Mouse (Mus musculus): ENCODE results near the gene Bpnt1. TPM values are rescaled to one million over a fixed set of nuclear protein-coding genes. Genes with fewer than 3 reads are reported as not detected.

The Bpnt1 gene
- polyA plus RNA-seq (2014; fragmentation: Nextera tagmentation; extraction: Ambion mirVana) = 38.1 and 46.1 TPM in 2 replicates

DNA sequence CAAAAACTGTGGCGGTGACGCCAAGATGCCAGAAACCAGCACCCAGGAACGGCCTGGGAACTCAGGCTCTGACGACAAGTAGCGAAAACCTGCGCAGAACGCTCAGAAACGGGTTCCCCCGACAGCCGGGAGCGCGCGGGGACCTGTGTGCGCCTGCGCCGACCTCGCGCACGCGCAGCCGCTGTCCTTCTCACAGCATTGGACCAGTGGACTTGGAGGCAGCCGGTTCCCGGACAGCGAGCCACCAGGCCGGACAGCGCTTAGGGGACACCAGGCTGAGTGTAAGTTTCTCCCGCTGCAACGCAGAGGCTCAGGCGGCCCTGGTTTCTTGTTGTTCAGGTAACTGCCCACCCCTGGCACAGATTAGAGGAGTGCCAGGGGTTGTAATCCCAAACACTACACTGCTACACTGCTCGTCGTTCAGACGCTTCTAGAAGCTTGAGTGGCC lies at the start of gene Bpnt1:
Bpnt1 (plus strand) TSS at position 167 of the 448 bp plus-strand sequence.
- no peaks in the 10 kb centered on the region for H3K9me3 ChIP-seq (ENCODE audit: control insufficient read depth, low read length)
- WGBS = under 1% methylated on average over 32 of the region's 32 CpGs
- no peaks in the 10 kb centered on the region for H3K27me3 ChIP-seq (ENCODE audit: control insufficient read depth, insufficient read depth, low read length)
- H3K36me3 ChIP-seq (replicated peaks; ENCODE audit: control insufficient read depth, insufficient read depth) = no peaks in the 10 kb centered on the region; the same call in none of the 2 replicates
- H3K9ac ChIP-seq = peak within 1 kb of the TSS; percentile 77
- H3K4me3 ChIP-seq (replicated peaks; ENCODE audit: low read length) = peak within 1 kb of the TSS; percentile 51
- ATAC-seq (ENCODE audit: low FRiP score) (peak; percentile 86), DNase-seq (ENCODE audit: low spot score) (peak; percentile 92)
- peak within 1 kb of the TSS; percentile 94 for H3K27ac ChIP-seq
- peaks cover 20% of the 10 kb centered on the region for H3K4me1 ChIP-seq (replicated peaks; ENCODE audit: control insufficient read depth, insufficient read depth, low read length)
- H3K4me2 ChIP-seq (replicated peaks) = peak within 1 kb of the TSS; percentile 60

DNA sequence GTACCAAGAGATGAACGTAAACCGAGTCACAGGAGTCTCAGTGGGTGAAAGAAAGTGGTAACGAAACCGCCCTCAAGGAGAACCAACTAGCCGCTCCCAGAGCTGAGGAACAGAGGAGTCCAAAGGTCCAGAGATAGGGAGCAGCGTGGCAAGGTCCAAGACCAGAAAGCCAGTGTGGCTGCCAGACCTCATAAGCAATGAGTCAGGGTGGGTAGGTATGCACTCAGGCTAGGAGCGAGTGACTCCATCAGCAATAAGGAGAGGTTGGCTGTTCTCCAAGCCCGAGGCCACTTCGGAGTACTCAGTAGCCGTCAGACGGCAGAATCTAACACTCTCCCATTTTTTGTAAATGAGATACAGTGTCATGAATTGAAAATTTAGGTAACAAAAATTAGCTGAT lies 49.1 kb upstream of the Bpnt1 start:
- DNase-seq (ENCODE audit: low spot score) (no peak), ATAC-seq (ENCODE audit: low FRiP score) (no peak)
- H3K4me3 ChIP-seq (replicated peaks; ENCODE audit: low read length) = no peak overlapping the region
- H3K4me2 ChIP-seq (replicated peaks) = no peak overlapping the region
- no peaks in the 10 kb centered on the region for H3K27me3 ChIP-seq (ENCODE audit: control insufficient read depth, insufficient read depth, low read length)
- no peaks in the 10 kb centered on the region for H3K9me3 ChIP-seq (ENCODE audit: control insufficient read depth, low read length)
- peaks cover 97% of the 10 kb centered on the region for H3K36me3 ChIP-seq (replicated peaks; ENCODE audit: control insufficient read depth, insufficient read depth)
- H3K27ac ChIP-seq = no peak overlapping the region
- no peak overlapping the region for H3K9ac ChIP-seq
- 94% methylated on average over 11 of the region's 11 CpGs for WGBS
- H3K4me1 ChIP-seq (replicated peaks; ENCODE audit: control insufficient read depth, insufficient read depth, low read length) = no peaks in the 10 kb centered on the region

DNA sequence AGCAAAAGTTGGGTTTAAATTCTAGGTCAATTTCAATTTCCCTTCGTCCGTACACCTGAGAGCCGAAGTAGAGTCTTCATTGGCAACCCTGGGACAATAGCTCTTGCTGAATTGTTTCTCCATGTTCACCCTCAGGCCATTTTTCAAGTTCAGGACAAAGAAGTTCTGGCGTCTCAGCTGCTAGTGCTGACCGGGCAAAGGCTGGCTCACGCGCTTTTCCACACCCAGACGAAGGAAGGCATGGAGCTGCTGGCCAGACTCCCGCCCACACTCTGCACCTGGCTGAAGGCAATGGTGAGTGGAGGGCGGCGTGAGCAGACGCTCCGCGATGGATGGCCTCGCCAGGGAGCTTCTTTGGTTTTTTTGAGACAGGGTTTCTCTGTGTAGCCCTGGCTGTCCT lies 48.7 kb upstream of the Bpnt1 start:
- no peak overlapping the region for H3K9ac ChIP-seq
- WGBS = 86% methylated on average over 15 of the region's 15 CpGs
- no peaks in the 10 kb centered on the region for H3K4me1 ChIP-seq (replicated peaks; ENCODE audit: control insufficient read depth, insufficient read depth, low read length)

DNA sequence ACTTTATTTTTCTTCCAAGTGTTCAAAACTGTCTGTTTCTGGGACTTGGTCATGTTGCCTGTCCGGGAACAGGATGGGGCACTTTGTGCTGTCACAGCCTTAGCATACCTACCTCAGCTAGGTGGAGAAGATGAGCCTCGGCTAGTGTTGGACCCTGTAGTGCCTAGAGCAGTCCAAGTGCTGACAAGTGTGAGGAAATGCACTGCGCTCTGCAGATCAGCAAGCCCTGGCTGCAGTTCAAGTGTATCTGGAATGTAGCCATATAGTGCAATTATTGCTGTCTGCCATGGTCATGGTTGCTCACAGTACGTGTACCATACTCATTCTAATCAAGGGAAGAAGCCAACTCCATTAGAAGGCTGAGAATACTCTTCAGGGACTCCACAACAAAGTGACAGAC lies 47.2 kb upstream of the Bpnt1 start:
- DNase-seq (ENCODE audit: low spot score) (peak; percentile 81), ATAC-seq (ENCODE audit: low FRiP score) (peak; percentile 69; the same call in 1 of the 2 replicates)
- Histone ChIP-seq H3K9ac (no peak overlapping the region), H3K36me3 (replicated peaks; ENCODE audit: control insufficient read depth, insufficient read depth) (peaks cover 86% of the 10 kb centered on the region), H3K4me3 (replicated peaks; ENCODE audit: low read length) (no peak overlapping the region), H3K27me3 (ENCODE audit: control insufficient read depth, insufficient read depth, low read length) (no peaks in the 10 kb centered on the region), H3K4me1 (replicated peaks; ENCODE audit: control insufficient read depth, insufficient read depth, low read length) (no peaks in the 10 kb centered on the region), H3K4me2 (replicated peaks) (no peak overlapping the region), H3K27ac (no peak overlapping the region), H3K9me3 (ENCODE audit: control insufficient read depth, low read length) (no peaks in the 10 kb centered on the region)
- WGBS = 70% methylated on average over 4 of the region's 4 CpGs

More for the DNA sequence above, 48.7 kb upstream of the Bpnt1 start:
- DNase-seq (ENCODE audit: low spot score) (no peak), ATAC-seq (ENCODE audit: low FRiP score) (no peak)
- H3K4me2 ChIP-seq (replicated peaks) = no peak overlapping the region
- no peaks in the 10 kb centered on the region for H3K27me3 ChIP-seq (ENCODE audit: control insufficient read depth, insufficient read depth, low read length)
- H3K36me3 ChIP-seq (replicated peaks; ENCODE audit: control insufficient read depth, insufficient read depth) = peaks cover 95% of the 10 kb centered on the region
- no peak overlapping the region for H3K27ac ChIP-seq
- no peaks in the 10 kb centered on the region for H3K9me3 ChIP-seq (ENCODE audit: control insufficient read depth, low read length)
- no peak overlapping the region for H3K4me3 ChIP-seq (replicated peaks; ENCODE audit: low read length)

DNA sequence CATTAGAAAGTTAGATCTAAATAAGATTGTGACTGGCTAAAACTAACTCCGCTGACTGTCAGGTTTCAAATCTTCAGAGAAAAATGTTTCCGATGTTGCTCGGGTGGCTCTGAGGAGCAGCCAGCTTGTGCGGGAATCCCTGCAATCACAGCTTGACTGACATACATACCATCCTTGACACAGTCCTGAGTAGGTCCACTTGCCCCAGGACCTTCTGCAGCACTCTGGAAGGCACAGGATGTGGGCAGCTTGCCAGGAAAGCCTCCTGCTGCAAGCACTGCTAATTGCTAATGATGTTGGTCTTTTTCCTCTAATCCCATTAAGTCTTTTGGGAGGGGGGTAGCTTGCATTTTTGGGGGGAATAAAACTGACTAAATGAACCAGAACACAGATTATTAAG lies 46.8 kb upstream of the Bpnt1 start:
- no peaks in the 10 kb centered on the region for H3K9me3 ChIP-seq (ENCODE audit: control insufficient read depth, low read length)
- no peaks in the 10 kb centered on the region for H3K27me3 ChIP-seq (ENCODE audit: control insufficient read depth, insufficient read depth, low read length)
- no peaks in the 10 kb centered on the region for H3K4me1 ChIP-seq (replicated peaks; ENCODE audit: control insufficient read depth, insufficient read depth, low read length)
- H3K9ac ChIP-seq = no peak overlapping the region
- peak; percentile 61 for DNase-seq (ENCODE audit: low spot score)
- H3K36me3 ChIP-seq (replicated peaks; ENCODE audit: control insufficient read depth, insufficient read depth) = peaks cover 86% of the 10 kb centered on the region
- 88% methylated on average over 4 of the region's 4 CpGs for WGBS
- no peak overlapping the region for H3K4me2 ChIP-seq (replicated peaks)
- H3K27ac ChIP-seq = no peak overlapping the region
- peak; percentile 48; the same call in 1 of the 2 replicates for ATAC-seq (ENCODE audit: low FRiP score)
- H3K4me3 ChIP-seq (replicated peaks; ENCODE audit: low read length) = no peak overlapping the region

DNA sequence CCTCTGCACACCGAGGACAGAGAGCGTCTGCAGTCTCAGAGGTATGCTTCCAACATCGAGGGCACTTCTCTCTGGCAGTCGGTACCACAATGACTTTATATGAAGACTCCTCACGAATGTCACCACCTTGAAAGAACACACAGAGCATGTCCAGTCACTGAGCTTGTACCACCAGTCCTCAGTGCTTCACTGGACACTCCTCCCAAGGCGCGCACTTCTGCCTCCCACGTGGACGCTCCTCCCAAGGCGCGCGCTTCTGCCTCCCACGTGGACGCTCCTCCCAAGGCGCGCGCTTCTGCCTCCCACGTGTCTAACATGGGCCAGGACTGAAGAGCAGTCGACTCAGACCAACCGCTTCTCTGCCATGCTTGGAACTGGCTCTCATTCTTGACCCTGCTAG lies 44.9 kb upstream of the Bpnt1 start:
- Histone ChIP-seq H3K36me3 (replicated peaks; ENCODE audit: control insufficient read depth, insufficient read depth) (peaks cover 85% of the 10 kb centered on the region), H3K4me2 (replicated peaks) (no peak overlapping the region), H3K27me3 (ENCODE audit: control insufficient read depth, insufficient read depth, low read length) (no peaks in the 10 kb centered on the region), H3K4me3 (replicated peaks; ENCODE audit: low read length) (no peak overlapping the region), H3K9me3 (ENCODE audit: control insufficient read depth, low read length) (no peaks in the 10 kb centered on the region), H3K4me1 (replicated peaks; ENCODE audit: control insufficient read depth, insufficient read depth, low read length) (no peaks in the 10 kb centered on the region), H3K9ac (no peak overlapping the region), H3K27ac (no peak overlapping the region)
- no peak for ATAC-seq (ENCODE audit: low FRiP score)
- no peak for DNase-seq (ENCODE audit: low spot score)
- WGBS = 95% methylated on average over 20 of the region's 20 CpGs

DNA sequence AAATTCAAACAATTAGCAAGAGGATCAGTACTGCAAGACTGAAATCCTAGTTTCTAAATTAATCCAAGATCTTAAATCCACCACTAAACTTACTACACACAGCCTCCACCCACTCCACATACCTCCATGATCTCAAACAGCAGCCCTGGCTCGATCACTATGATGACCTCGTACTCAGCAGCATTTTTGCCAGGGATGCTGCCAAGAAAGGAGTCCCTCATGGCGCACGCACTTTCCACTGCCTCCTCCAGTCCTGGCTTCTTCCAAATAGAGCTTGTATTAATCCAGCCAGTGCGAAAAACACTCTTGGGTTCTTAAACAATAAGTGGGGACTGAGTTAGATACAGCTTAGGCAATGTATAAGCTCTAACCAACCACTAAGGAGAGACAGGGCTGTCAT lies 42.7 kb upstream of the Bpnt1 start:
- H3K36me3 ChIP-seq (replicated peaks; ENCODE audit: control insufficient read depth, insufficient read depth) = peaks cover 86% of the 10 kb centered on the region
- H3K4me3 ChIP-seq (replicated peaks; ENCODE audit: low read length) = no peak overlapping the region
- WGBS = 91% methylated on average over 5 of the region's 5 CpGs
- no peak overlapping the region for H3K9ac ChIP-seq
- H3K4me2 ChIP-seq (replicated peaks) = no peak overlapping the region
- H3K9me3 ChIP-seq (ENCODE audit: control insufficient read depth, low read length) = no peaks in the 10 kb centered on the region
- no peak overlapping the region for H3K27ac ChIP-seq
- DNase-seq (ENCODE audit: low spot score) (no peak), ATAC-seq (ENCODE audit: low FRiP score) (no peak)
- H3K4me1 ChIP-seq (replicated peaks; ENCODE audit: control insufficient read depth, insufficient read depth, low read length) = no peaks in the 10 kb centered on the region
- H3K27me3 ChIP-seq (ENCODE audit: control insufficient read depth, insufficient read depth, low read length) = no peaks in the 10 kb centered on the region

DNA sequence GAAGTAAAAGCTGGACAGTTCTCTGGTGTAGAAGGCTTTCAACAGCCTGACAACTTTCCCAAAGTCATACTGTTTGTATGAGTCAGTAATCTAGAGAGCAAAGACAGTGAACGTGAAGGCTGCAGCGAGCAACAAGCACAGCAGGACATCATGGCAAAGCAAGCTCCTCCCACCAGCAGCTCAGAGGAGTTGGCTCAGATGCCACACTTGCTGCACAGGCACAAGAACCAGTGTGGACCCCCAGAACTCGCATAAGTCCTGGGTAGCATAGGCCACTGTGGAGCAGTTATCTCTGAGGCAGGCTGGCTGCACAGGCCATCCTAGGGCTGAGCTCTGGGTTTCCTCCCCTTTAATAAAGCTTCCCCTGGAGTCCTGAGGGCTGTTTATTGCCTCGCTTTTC lies 40.6 kb upstream of the Bpnt1 start:
- H3K9me3 ChIP-seq (ENCODE audit: control insufficient read depth, low read length) = no peaks in the 10 kb centered on the region
- WGBS = 76% methylated on average over 4 of the region's 4 CpGs

DNA sequence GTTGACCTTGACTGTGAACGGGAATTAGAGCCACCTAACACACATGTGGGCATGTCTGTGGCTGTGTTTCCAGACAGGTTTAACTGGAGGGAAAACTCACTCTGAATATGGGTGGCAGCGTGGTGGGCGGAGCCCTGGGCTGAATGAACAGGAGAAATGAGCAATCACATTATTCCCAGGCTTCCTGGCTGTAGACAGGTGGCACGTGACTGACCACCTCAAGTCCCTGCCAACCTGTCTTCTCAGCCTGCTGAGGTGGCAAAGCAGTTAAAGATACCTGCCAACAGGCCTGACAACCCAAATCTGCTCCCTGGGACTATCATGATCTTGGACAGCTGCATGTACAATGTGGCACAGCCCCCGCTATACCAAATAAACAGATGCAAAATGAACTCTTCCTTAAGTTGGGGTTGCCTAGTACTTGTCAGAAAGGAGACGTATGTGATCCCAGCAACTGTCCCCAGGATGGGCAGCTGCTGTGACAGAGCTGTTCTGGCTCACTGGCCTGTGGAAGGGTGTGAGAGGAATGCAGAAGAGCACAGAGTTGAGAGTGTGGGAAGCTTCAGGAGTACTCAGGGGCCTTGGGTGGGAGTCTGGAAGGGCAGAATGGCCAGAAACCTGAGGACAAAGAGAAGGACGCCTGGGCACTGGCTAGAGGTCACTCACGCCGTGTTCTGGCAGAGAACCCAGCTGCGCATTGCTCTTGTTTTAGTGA lies 39.1 kb upstream of the Bpnt1 start:
- 94% methylated on average over 10 of the region's 10 CpGs for WGBS
- no peak overlapping the region for H3K4me3 ChIP-seq (replicated peaks; ENCODE audit: low read length)
- no peak overlapping the region for H3K9ac ChIP-seq
- ATAC-seq (ENCODE audit: low FRiP score) (no peak), DNase-seq (ENCODE audit: low spot score) (no peak)
- no peak overlapping the region for H3K27ac ChIP-seq
- H3K9me3 ChIP-seq (ENCODE audit: control insufficient read depth, low read length) = no peaks in the 10 kb centered on the region
- no peaks in the 10 kb centered on the region for H3K4me1 ChIP-seq (replicated peaks; ENCODE audit: control insufficient read depth, insufficient read depth, low read length)
- H3K36me3 ChIP-seq (replicated peaks; ENCODE audit: control insufficient read depth, insufficient read depth) = peaks cover 87% of the 10 kb centered on the region
- H3K4me2 ChIP-seq (replicated peaks) = no peak overlapping the region
- H3K27me3 ChIP-seq (ENCODE audit: control insufficient read depth, insufficient read depth, low read length) = no peaks in the 10 kb centered on the region

More for the DNA sequence above, 40.6 kb upstream of the Bpnt1 start:
- no peak overlapping the region for H3K4me3 ChIP-seq (replicated peaks; ENCODE audit: low read length)
- H3K36me3 ChIP-seq (replicated peaks; ENCODE audit: control insufficient read depth, insufficient read depth) = peaks cover 88% of the 10 kb centered on the region
- H3K4me2 ChIP-seq (replicated peaks) = no peak overlapping the region
- no peak overlapping the region for H3K9ac ChIP-seq
- no peak overlapping the region for H3K27ac ChIP-seq
- H3K27me3 ChIP-seq (ENCODE audit: control insufficient read depth, insufficient read depth, low read length) = no peaks in the 10 kb centered on the region
- DNase-seq (ENCODE audit: low spot score) (no peak), ATAC-seq (ENCODE audit: low FRiP score) (no peak)
- no peaks in the 10 kb centered on the region for H3K4me1 ChIP-seq (replicated peaks; ENCODE audit: control insufficient read depth, insufficient read depth, low read length)

Data from hindbrain, embryonic 14.5 days (tissue).